Mouse (Mus musculus) embryo, embryonic 10.5 days (tissue): ENCODE data around the gene Gm20715.
A peak's percentile ranks its signal among the peaks of the same experiment; 100 is the strongest.
"Not testable (repeated sequence)": the region's sequence is repeated elsewhere in the genome, so short reads cannot be mapped to it uniquely, and the experiment has no call there.

ENCODE experiments used
- DNase-seq: peaks from one replicate; pipeline ENCODE4 v3.0.0-alpha.2; 2015; ENCODE audit warnings: low spot score

Gm20715 gene

DNA sequence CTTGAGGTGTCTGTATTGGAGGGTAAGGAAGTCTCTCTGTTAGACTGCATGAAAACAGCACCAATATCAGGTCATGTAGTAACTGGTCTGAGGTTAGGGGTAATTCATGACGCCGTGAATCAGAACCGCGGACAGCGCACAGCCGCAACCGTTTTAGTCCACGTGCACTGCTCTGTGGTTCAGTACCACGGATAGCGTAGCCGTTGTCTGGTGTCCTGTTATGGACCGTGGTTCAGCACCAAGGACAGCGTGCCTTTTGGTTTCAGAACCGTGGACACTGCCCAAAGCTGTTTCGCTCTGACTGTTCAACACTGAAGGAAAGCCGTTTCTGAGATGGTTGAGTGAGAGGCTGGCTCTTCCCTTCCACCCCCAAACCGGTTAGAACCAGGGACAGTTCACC is at the start of gene Gm20715:
Gm20715 (plus strand) TSS at position 235 of the 400 bp plus-strand sequence.
- peak; percentile 97 for DNase-seq

DNA sequence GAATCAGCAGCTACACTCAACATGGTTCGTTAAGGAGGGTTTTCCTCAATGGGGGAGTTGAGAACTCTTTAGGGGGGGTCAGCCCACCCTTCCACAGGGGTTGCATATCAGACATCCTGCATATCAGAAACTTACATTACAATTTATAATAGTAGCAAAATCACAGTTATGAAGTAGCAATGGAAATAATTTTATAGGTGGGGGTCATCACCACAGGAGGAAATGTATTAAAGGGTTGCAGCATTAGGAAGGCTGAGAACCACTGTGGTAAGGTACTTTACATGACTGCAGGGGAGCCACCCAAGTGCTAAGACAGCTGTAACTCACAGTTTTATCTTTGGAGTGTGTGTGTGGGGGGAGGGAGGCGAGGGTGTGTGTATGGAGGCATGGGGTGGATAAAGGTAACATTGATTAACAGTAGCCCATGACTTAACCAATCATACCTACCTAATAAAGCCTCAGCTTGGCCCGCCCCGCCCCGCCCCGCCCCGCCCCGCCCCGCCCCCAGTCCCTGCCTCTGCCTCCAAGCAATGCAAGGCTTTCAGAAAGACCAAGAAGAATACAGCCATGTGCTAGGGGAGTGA is 49.5 kb upstream of the Gm20715 start:
- DNase-seq, result no peak

DNA sequence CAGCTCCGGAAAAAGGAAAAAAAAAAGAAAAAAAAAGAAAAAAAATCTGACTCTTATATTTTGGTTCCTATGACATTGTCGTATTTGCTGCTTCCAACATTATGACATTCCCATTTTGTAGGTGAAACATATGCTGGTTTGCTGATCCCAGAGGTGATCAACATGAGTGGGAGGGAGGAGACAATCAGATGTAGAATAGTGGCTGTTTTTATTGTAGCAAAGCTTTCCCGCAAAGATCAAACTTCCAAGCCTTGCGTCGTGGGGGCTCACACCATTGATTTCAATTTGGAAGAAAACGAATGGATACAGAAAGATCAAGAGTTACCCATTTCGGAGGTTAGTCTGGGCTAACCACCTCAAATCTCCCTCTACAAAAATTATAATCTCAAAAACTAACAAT is 48.3 kb upstream of the Gm20715 start:
- no peak for DNase-seq

- DNase-seq, result peak; percentile 99
Observed at GRCm38 (mm10) chr7:6362268-6363046, 47.6 kb upstream of the Gm20715 start.

- peak; percentile 94 for DNase-seq
Observed at GRCm38 (mm10) chr7:6363047-6363488, 47.0 kb upstream of the Gm20715 start, which contains the start of gene Zfp78. Gene Zfp78, plus strand, starts transcription at chr7:6363280.

GRCm38 (mm10) chr7:6364761-6365160 is 45.3 kb upstream of the Gm20715 start:
- no peak for DNase-seq

DNA sequence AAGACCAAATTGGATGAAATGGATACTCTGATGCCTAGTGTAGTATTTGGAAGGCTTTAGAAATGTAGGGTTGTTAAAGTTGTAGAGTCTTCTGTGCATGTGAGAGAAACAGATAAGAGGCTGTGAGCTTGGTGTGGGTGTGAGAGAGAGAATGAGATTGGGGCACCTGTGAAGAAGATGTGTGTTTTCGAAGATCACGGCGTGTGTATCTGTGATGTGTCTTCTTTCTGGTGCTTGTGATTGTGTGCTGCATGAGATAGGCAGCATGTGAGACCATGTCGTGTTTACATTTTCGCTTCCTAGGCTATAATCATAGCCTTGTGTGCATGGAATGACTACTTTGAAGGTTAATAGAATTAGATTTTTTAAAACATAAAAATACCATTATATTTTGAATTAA is 42.9 kb upstream of the Gm20715 start:
- no peak for DNase-seq

DNA sequence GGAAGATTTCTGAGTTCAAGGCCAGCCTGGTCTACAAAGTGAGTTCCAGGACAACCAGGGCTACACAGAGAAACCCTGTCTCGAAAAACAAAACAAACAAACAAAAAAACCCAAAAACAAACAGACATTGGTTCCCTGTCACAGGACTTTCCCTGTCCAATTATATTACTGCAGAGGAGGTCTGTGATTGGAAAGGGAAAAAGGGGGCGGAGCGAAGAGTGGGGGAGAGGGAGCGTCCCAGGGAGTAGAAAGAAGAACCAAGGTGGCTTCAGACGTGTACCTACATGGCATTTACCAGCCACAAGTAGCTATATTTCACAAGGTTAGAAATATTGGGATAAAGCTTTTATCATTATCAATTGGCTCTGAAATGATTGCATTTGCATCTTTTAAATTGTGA is 41.9 kb upstream of the Gm20715 start:
- not testable (repeated sequence) for DNase-seq

- DNase-seq, result no peak
Observed at GRCm38 (mm10) chr7:6369460-6369859, 40.6 kb upstream of the Gm20715 start.

DNA sequence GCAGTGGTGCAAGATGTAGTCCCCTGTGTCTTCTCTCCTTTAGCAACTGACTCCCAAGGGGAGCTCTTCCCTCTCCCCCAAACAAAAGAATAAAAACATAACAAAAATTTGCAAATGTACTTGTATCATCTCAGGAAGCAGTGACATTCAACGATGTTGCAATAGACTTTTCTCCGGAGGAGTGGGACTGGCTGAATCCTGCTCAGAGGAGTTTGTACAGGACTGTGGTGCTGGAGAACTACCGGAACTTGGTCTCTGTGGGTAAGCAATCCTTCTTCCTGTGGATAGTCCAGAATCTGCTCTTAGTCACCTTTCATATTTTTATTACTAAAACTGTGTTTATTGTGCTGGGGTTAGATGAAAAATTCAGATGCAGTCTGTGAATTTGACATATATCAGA is 37.1 kb upstream of the Gm20715 start:
- no peak for DNase-seq

DNA sequence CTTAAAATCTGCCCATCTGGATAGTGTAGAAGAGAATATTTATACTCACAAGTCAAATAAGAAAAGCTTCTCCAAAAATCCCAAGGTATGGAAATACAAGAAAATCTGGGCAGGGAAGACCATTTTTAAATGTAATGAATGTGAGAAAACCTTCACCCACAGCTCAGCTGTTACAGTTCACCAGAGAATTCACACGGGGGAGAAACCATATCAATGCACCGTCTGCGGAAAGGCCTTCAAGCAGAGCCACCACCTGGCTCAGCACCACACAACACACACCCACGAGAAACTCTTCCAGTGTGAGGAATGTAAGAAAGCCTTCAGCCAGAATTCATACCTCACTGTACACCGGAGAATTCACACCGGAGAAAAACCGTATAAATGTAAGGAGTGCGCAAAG is 31.6 kb upstream of the Gm20715 start:
- no peak for DNase-seq

DNA sequence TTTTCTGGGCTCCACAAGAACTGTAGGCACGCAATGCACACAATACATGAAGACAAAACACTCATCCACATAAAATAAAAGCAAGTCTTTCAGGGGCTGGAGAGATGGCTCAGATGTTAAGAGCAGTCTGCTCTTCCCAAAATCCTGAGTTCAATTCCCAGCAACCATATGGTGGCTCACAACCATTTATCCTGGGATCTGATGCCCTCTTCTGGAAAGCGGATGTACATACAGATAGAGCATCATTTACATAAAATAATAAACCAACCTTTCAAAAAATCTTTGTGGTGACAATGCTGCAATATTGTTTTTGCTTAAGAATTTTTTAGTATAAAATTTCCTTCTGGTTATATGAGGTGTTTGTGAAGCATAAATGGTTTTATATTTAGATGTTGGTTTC is 28.6 kb upstream of the Gm20715 start:
- no peak for DNase-seq

GRCm38 (mm10) chr7:6383044-6383455 is 27.0 kb upstream of the Gm20715 start, which contains the start of gene Zfp28:
Gene Zfp28, plus strand, starts transcription at chr7:6383295.
- peak; percentile 99 for DNase-seq

- no peak for DNase-seq
Observed at GRCm38 (mm10) chr7:6384011-6384410, 26.1 kb upstream of the Gm20715 start.

GRCm38 (mm10) chr7:6386995-6387394 is 23.1 kb upstream of the Gm20715 start:
- DNase-seq, result no peak

DNA sequence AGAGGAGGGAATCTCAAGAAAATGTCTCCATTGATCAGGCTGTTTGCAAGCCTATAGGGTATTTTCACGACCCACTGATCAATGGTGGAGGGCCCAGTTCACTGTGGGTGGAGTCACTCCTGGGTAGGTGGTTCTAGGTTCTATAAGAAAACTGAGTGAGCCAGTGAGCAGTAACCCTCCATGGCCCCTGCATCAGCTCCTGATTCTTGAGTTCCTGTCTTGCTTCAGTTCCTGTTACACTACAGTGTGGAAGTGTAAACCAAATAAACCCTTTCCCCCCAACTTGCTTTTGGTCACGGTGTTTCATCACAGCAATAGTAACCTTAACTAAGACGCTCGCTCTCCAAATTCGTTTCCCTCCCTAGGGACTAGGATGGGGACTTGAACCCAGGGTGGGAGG is 21.1 kb upstream of the Gm20715 start:
- no peak for DNase-seq

DNA sequence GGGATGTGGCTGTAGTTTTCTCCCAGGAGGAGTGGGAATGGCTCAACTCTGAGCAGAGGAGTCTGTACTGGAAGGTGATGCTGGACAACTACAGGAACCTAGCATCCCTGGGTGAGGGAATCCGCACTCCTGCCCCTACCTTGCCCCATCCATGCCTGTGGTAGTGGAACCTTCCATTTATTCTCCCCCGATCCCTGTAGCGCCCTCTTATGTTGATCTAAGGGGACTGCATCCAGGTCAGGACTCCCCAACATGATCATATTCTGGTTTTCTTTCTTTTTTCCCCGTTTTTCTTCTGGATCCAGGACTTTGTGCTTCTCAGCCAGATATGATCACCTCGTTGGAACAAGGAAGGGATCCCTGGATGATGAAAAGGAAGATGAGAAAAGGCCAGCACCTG is 20.6 kb upstream of the Gm20715 start:
- no peak for DNase-seq

DNA sequence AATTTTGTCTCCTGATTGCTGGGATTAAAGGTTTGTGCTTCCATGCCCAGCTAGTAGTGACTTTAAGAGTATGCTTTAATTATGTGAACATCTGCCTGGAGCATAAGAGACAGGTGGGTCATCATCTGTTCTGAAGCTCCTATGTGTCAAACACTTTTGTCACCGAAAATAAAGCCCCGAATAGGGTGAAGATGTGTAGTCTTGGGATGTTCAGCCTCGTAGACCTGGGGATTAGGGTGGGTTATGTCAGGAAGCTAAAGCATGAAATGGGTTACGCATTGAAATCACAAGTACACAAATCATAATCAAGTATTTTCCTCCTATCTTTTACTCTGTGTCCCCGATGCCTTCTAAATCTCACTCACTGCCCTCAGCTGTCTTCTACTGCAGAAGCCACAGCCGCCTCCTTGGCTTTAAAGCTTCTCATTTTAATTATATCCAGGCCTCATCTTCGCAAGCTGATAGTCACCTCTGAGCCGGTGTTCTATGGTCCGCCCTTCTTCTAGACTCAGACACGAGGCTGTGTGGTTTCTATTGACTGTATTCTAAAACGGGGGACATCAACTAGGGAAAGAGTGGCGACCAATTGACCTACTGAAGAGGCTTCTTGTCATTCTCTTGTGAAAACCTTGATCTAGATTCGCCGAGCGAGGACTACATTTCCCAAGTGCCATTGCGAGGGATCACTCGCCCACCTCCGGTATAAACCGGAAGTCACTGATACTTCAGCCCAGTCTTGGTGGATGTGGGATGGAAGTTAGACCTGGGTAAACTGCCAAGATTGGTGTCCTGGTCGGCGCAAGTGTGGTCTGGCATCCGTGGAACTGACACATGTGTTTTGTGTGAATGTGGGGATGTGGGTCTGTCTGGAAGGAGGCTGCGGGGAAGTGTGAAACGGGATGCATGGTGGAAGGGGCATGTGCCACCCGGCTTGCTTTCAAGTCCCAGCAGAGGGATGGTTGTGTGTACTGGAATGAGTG is 11.8 kb upstream of the Gm20715 start, which contains the start of gene Smim17:
Smim17 (plus strand) TSS at position 720 of the 980 bp plus-strand sequence.
- DNase-seq, result peak; percentile 80

GRCm38 (mm10) chr7:6414626-6415441 is 4.8 kb downstream of the Gm20715 start:
- DNase-seq, result no peak

DNA sequence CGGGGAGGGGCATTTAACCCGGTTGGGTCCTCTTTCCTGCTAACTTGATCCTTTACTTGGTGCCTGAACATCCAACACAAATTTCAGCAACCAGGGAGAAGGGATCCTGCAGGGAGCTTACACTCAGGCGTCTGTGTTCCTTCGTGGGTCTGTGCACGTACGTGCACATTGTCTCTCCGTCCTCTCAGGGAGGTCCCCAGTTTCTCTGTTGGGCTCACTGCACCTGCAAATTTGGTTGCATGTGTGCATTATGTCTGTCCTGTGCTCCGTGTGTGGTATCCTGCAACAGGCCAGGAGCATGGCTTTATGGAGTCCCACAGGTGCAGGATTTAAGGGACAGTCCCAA is 5.3 kb downstream of the Gm20715 start:
- no peak for DNase-seq

GRCm38 (mm10) chr7:6419894-6420293 is 9.8 kb downstream of the Gm20715 start:
- DNase-seq, result no peak
